Mouse (Mus musculus) liver, embryonic 15.5 days (tissue): Measurements from ENCODE around the gene Cc2d2a. TPM values are rescaled to one million over a fixed set of nuclear protein-coding genes. Genes with fewer than 3 reads are reported as not detected.

Source experiments
- ATAC-seq: fragments of 200-750 bp; cut with Nextera tagmentation; 2 replicates; pipeline ENCODE4 v1.8.0; 2017; ENCODE audit warnings: moderate number of reproducible peaks, mild to moderate bottlenecking, moderate library complexity; ENCODE audit not compliant: insufficient read depth
- H3K27ac ChIP-seq: fragments of 300-500 bp; sonication (generic); replicated peaks from 2 replicates; pipeline ENCODE4 v1.5.1; 2015; ENCODE audit warnings: mild to moderate bottlenecking, inconsistent platforms
- H3K27me3 ChIP-seq: fragments of 300-500 bp; sonication (generic); 2 replicates; pipeline ENCODE4 v1.6.1; 2015; ENCODE audit warnings: mild to moderate bottlenecking, inconsistent platforms
- H3K36me3 ChIP-seq: fragments of 300-500 bp; sonication (generic); replicated peaks from 2 replicates; pipeline ENCODE4 v1.6.1; 2015; ENCODE audit warnings: moderate library complexity, mild to moderate bottlenecking, inconsistent platforms
- H3K4me1 ChIP-seq: fragments of 300-500 bp; sonication (generic); replicated peaks from 2 replicates; pipeline ENCODE4 v1.6.1; 2015; ENCODE audit warnings: inconsistent platforms
- H3K4me2 ChIP-seq: fragments of 300-500 bp; sonication (generic); 2 replicates; pipeline ENCODE4 v1.6.1; 2015; ENCODE audit warnings: moderate library complexity, mild to moderate bottlenecking, inconsistent platforms
- H3K4me3 ChIP-seq: fragments of 300-500 bp; sonication (generic); replicated peaks from 2 replicates; pipeline ENCODE4 v1.5.1; 2015; ENCODE audit warnings: mild to moderate bottlenecking, inconsistent platforms
- H3K9ac ChIP-seq: fragments of 300-500 bp; sonication (generic); 2 replicates; pipeline ENCODE4 v1.6.1; 2015; ENCODE audit warnings: moderate library complexity, mild to moderate bottlenecking, inconsistent platforms
- H3K9me3 ChIP-seq: fragments of 300-500 bp; sonication (generic); replicated peaks from 2 replicates; pipeline ENCODE4 v1.6.1; 2016; ENCODE audit warnings: inconsistent platforms
- WGBS: fragments of 180-500 bp; shearing (Covaris S2); methylation state at CpG from one replicate; pipeline ENCODE4 v1.1.7; 2015; ENCODE audit warnings: mixed read lengths; ENCODE audit not compliant: insufficient replicate concordance; 5-methylcytosine and 5-hydroxymethylcytosine counted together
- polyA plus RNA-seq: library from polyadenylated mRNA; unstranded; fragments of >200 nt; fragmentation: Nextera tagmentation; extraction: Ambion mirVana; gene quantifications from 2 replicates; pipeline ENCODE4 v1.2.1, GENCODE M21; 2015

Gene Cc2d2a
- polyA plus RNA-seq, 1 experiment from 2014 or later = 1.3 TPM

GRCm38 (mm10) chr5:43669118-43669645 lies 7.0 kb downstream of the Cc2d2a start:
- Histone ChIP-seq H3K4me2 (no peak overlapping the region), H3K36me3 (no peaks in the 10 kb centered on the region), H3K9me3 (no peaks in the 10 kb centered on the region), H3K4me3 (no peak overlapping the region), H3K27ac (no peak overlapping the region), H3K27me3 (no peaks in the 10 kb centered on the region), H3K4me1 (no peaks in the 10 kb centered on the region), H3K9ac (no peak overlapping the region)
- WGBS = 18% methylated on average over 8 of the region's 8 CpGs
- ATAC-seq = no peak

GRCm38 (mm10) chr5:43672177-43672911 lies 10.2 kb downstream of the Cc2d2a start:
- no peaks in the 10 kb centered on the region for H3K4me1 ChIP-seq
- H3K9ac ChIP-seq = 0 out of 2 replicates have a peak overlapping the region, but pooled peaks have one; percentile 18
- ATAC-seq = peak; percentile 60
- no peaks in the 10 kb centered on the region for H3K9me3 ChIP-seq
- H3K36me3 ChIP-seq = no peaks in the 10 kb centered on the region
- no peaks in the 10 kb centered on the region for H3K27me3 ChIP-seq
- H3K4me2 ChIP-seq = peak overlapping the region; percentile 62
- 4% methylated on average over 12 of the region's 12 CpGs for WGBS
- peak overlapping the region; percentile 47 for H3K4me3 ChIP-seq
- no peak overlapping the region for H3K27ac ChIP-seq

DNA sequence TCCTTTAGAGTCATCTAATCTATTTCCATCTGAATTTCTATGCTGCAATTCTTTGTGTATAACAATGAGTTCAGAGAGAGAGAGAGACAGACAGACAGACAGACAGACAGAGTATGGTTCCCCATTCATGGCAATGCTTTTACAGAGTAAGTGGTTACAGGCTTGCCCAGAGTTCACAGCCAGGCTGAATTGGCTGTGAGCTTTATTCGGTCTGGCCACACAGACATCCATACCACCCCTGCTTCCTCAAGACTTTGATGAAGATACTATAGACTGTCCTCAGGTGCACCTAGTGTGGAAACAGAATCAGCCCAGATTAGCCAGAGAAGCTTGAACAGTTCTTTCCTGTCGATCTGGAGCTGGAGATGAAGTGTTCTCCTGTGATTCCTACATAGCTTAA lies 10.9 kb downstream of the Cc2d2a start:
- no peaks in the 10 kb centered on the region for H3K9me3 ChIP-seq
- H3K9ac ChIP-seq = no peak overlapping the region
- H3K36me3 ChIP-seq = no peaks in the 10 kb centered on the region
- no peaks in the 10 kb centered on the region for H3K27me3 ChIP-seq
- peak overlapping the region; percentile 47; the same call in 1 of the 2 replicates for H3K4me3 ChIP-seq
- no peak for ATAC-seq
- H3K27ac ChIP-seq = no peak overlapping the region
- H3K4me1 ChIP-seq = no peaks in the 10 kb centered on the region
- H3K4me2 ChIP-seq = peak overlapping the region; percentile 62
- 57% methylated on average over 2 of the region's 2 CpGs for WGBS

DNA sequence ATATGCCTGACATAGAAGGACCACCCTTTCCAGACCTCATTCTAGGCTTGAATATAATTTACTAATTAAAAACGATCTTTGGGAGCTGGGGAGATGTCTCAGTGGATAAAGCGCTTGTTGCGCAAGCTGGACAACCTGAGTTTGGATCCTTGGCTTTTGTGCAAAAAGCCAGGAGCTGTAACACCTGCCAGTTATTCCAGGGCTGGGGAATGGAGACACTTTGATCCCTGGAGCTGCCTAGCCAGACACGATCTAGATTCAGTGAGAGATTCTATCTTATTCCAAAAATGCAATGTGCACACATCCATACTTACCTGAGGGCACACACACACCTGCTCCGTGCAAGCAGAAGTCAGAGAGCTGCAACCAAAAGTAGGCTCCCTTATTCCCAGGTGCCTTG lies 23.3 kb downstream of the Cc2d2a start:
- no peak overlapping the region for H3K9ac ChIP-seq
- H3K27ac ChIP-seq = no peak overlapping the region
- H3K4me1 ChIP-seq = no peaks in the 10 kb centered on the region
- H3K9me3 ChIP-seq = no peaks in the 10 kb centered on the region
- no peaks in the 10 kb centered on the region; the same call in 1 of the 2 replicates for H3K36me3 ChIP-seq
- H3K4me3 ChIP-seq = no peak overlapping the region
- ATAC-seq = no peak
- WGBS = 77% methylated on average over 5 of the region's 5 CpGs
- H3K4me2 ChIP-seq = no peak overlapping the region
- H3K27me3 ChIP-seq = no peaks in the 10 kb centered on the region

DNA sequence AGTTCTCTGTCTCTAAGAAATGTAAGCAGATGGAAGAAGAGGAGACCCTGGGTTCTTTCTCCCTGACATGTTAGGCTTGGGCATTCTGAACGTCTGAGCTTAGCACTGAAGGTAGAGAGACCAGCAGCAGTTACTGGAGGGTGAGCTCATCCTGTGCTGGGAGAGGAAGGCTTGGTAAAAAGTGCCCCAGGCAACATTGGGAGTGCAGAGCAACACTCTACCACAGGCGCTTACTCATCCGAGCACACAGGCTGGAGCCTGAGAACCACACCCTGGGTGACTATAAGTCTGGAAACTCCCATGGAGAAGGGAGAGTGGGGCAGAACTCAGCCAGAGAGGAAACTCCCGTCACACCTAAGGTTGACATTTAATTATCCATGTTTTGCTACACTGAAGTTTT lies 30.3 kb downstream of the Cc2d2a start:
- Histone ChIP-seq H3K36me3 (no peaks in the 10 kb centered on the region; the same call in 1 of the 2 replicates), H3K4me3 (no peak overlapping the region), H3K27ac (no peak overlapping the region), H3K27me3 (no peaks in the 10 kb centered on the region), H3K4me2 (no peak overlapping the region), H3K4me1 (no peaks in the 10 kb centered on the region), H3K9ac (no peak overlapping the region), H3K9me3 (no peaks in the 10 kb centered on the region)
- 55% methylated on average over 4 of the region's 4 CpGs for whole genome bisulfite sequencing
- ATAC-seq = no peak

GRCm38 (mm10) chr5:43697133-43697532 lies 35.0 kb downstream of the Cc2d2a start:
- Histone ChIP-seq H3K4me1 (no peaks in the 10 kb centered on the region), H3K27me3 (no peaks in the 10 kb centered on the region), H3K4me3 (no peak overlapping the region), H3K9ac (no peak overlapping the region), H3K4me2 (no peak overlapping the region), H3K27ac (no peak overlapping the region), H3K36me3 (no peaks in the 10 kb centered on the region), H3K9me3 (no peaks in the 10 kb centered on the region)
- no peak for ATAC-seq
- 67% methylated on average over 3 of the region's 3 CpGs for WGBS

DNA sequence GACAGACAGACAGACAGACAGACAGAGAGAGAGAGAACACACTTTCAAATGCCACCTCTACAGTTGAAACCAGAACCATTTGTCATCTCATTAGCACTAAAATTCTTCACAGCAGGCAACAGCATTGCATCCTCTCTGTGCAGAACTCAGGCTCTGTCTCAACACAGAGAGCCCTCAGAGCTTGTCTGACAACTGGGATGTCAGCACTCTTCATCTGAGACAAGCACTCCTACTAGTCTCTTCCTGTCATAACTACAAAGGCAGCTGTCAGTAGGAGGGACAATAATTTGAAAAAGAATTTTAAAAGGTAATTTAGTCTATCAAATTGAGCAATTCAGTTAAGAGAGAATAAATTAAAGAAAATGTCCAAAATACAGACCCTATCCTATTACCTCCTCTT lies 37.1 kb downstream of the Cc2d2a start:
- ATAC-seq = no peak
- Histone ChIP-seq H3K4me3 (no peak overlapping the region), H3K36me3 (no peaks in the 10 kb centered on the region), H3K27me3 (no peaks in the 10 kb centered on the region), H3K4me2 (no peak overlapping the region), H3K9ac (no peak overlapping the region), H3K9me3 (no peaks in the 10 kb centered on the region), H3K4me1 (no peaks in the 10 kb centered on the region), H3K27ac (no peak overlapping the region)

DNA sequence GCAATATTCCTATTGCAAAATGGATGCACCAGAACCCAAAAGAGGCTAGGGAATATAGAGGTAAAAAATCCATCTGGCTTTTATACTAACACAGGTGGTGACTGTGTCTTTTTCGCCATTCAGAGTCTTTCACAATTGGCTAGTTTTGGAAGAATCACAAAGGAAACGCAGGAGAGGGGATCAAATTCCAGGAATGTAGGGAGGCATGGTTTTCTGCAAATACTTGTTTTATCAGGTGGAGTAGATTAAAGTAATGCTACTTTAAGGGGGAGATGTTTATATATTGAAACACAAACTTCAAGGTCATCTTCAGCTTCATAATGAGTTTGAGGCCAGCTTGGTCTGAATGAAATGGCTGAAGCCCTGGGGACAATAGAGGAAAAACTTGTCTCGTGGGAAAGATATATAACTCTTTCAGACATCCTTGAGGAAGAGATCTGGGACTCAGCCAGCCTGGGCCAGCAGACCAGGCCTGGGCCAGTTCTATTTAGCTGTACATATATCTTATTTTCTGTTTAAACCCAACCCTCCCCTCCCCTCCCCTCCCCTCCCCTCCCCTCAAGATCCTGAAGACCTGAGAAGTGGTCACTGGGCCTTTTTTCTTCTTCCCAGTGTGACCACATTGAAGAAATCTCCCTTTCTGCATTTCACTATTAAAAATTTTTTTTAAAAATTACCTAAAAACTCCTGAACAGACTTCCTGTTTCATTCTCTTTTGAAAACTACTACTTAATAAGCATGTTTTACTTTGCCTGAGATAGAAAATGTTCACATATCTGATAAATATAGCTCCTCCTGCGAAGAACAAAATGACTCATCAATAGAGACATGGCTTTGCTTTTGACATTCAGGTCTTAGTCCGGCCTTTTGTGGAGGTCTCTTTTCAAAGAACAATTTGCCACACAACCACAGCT lies 59.6 kb downstream of the Cc2d2a start:
- H3K4me2 ChIP-seq = no peak overlapping the region
- no peak for ATAC-seq
- no peak overlapping the region for H3K9ac ChIP-seq
- no peaks in the 10 kb centered on the region for H3K9me3 ChIP-seq
- no peak overlapping the region for H3K4me3 ChIP-seq
- no peaks in the 10 kb centered on the region for H3K36me3 ChIP-seq
- WGBS = 58% methylated on average over 5 of the region's 5 CpGs
- H3K27ac ChIP-seq = no peak overlapping the region
- H3K27me3 ChIP-seq = no peaks in the 10 kb centered on the region
- H3K4me1 ChIP-seq = no peaks in the 10 kb centered on the region

- WGBS = 64% methylated on average over 6 of the region's 6 CpGs
- no peak for ATAC-seq
- no peak overlapping the region for H3K4me2 ChIP-seq
- no peaks in the 10 kb centered on the region for H3K36me3 ChIP-seq
- no peaks in the 10 kb centered on the region for H3K27me3 ChIP-seq
- no peaks in the 10 kb centered on the region for H3K4me1 ChIP-seq
- H3K4me3 ChIP-seq = no peak overlapping the region
- H3K27ac ChIP-seq = no peak overlapping the region
- H3K9me3 ChIP-seq = no peaks in the 10 kb centered on the region
- H3K9ac ChIP-seq = no peak overlapping the region
Measured at GRCm38 (mm10) chr5:43722452-43722783, 60.3 kb downstream of the Cc2d2a start.

DNA sequence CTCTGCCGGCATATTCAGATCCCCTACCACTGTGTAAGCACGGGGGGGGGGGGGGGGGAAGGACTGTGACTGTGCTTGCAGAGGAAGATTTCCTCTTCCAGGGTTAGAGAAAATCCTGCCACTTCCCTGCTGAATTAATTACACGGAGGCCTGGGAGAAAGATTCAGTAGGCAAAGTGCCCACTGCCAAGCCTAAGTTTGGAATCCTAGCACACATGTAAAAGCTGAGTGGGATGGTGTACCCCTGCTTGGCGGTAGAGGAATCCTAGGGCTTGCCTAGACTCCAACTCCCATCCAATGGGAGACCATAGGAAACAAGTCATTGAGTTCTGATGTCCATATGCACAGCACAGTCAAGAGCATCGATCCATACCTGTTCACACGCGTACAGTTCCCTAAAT lies 61.7 kb downstream of the Cc2d2a start:
- WGBS = 78% methylated on average over 7 of the region's 7 CpGs
- Histone ChIP-seq H3K27ac (no peak overlapping the region), H3K9ac (no peak overlapping the region), H3K9me3 (no peaks in the 10 kb centered on the region), H3K4me3 (no peak overlapping the region), H3K27me3 (no peaks in the 10 kb centered on the region), H3K4me2 (no peak overlapping the region), H3K36me3 (no peaks in the 10 kb centered on the region), H3K4me1 (no peaks in the 10 kb centered on the region)
- ATAC-seq = no peak

DNA sequence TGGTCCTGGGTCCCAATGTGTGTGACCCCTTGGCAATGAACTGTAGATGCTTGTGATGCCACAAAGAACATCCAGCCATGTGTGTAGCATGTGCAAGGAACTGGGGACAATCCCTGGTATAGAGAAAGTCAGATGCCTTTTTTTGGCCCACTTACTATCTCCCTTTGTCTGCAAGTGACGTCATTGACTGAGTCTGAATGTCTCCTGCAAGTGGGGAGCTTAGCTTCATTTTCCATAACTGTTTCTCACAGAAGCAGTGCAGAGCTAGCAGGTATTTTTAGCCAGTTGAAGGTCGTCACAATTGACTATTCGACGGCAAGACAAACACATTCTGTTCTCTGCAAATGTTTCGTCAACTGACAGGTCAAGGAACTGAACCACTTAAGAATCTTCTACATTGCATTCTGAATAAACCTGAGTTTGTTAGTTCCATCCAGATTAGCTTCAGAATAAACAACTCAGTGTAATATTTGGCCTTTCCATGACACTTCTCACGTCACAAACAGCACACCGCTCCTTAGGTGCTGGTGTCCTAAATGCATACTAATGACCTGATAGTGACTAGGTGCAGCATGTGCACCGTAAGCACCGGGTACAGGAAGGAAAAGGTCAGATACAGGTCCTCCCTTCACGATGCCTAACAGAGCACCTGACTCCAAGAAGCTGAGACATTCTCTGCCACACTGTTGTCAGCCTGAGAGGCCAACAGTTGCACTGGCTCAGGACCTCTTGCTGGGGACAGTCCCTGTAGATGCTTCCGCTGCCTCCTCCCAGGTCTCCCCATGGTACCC lies 66.4 kb downstream of the Cc2d2a start:
- Histone ChIP-seq H3K27ac (no peak overlapping the region), H3K4me2 (no peak overlapping the region), H3K4me3 (no peak overlapping the region), H3K4me1 (no peaks in the 10 kb centered on the region), H3K27me3 (no peaks in the 10 kb centered on the region), H3K9me3 (no peaks in the 10 kb centered on the region), H3K9ac (no peak overlapping the region), H3K36me3 (no peaks in the 10 kb centered on the region)
- WGBS = 62% methylated on average over 11 of the region's 11 CpGs
- no peak for ATAC-seq
